Mouse (Mus musculus): ENCODE data around the gene Ostf1. TPM values are rescaled to one million over a fixed set of nuclear protein-coding genes. Genes with fewer than 3 reads are reported as not detected.

Gene Ostf1
- polyA plus RNA-seq, 1 experiment from 2014 or later = 32.1 TPM

GRCm38 (mm10) chr19:18648558-18648945, 16.9 kb upstream of the Ostf1 start:
- no peak for ATAC-seq
- WGBS = 76% methylated on average over 6 of the region's 6 CpGs
- H3K4me2 ChIP-seq (ENCODE audit: low read length) = no peak overlapping the region

GRCm38 (mm10) chr19:18647775-18648557, 16.3 kb upstream of the Ostf1 start:
- H3K36me3 ChIP-seq (ENCODE audit: control insufficient read depth, insufficient read depth, low read length) = no peaks in the 10 kb centered on the region
- no peak overlapping the region for H3K9ac ChIP-seq (ENCODE audit: low read depth, low read length)
- H3K27me3 ChIP-seq (ENCODE audit: control insufficient read depth, insufficient read depth, low read depth, low read length) = no peaks in the 10 kb centered on the region
- H3K4me1 ChIP-seq (ENCODE audit: control insufficient read depth, insufficient read depth, low read length) = no peaks in the 10 kb centered on the region
- no peak for ATAC-seq
- no peaks in the 10 kb centered on the region for H3K9me3 ChIP-seq (replicated peaks; ENCODE audit: control insufficient read depth, low read length, poor library complexity, severe bottlenecking)
- no peak overlapping the region for H3K4me3 ChIP-seq (ENCODE audit: low read depth, low read length)
- 78% methylated on average over 9 of the region's 9 CpGs for WGBS
- no peak overlapping the region for H3K27ac ChIP-seq (ENCODE audit: low read length)
- no peak overlapping the region for H3K4me2 ChIP-seq (ENCODE audit: low read length)

More at GRCm38 (mm10) chr19:18648558-18648945, 16.9 kb upstream of the Ostf1 start:
- Histone ChIP-seq H3K27ac (ENCODE audit: low read length) (no peak overlapping the region), H3K9ac (ENCODE audit: low read depth, low read length) (no peak overlapping the region), H3K9me3 (replicated peaks; ENCODE audit: control insufficient read depth, low read length, poor library complexity, severe bottlenecking) (no peaks in the 10 kb centered on the region), H3K4me1 (ENCODE audit: control insufficient read depth, insufficient read depth, low read length) (no peaks in the 10 kb centered on the region), H3K4me3 (ENCODE audit: low read depth, low read length) (no peak overlapping the region), H3K27me3 (ENCODE audit: control insufficient read depth, insufficient read depth, low read depth, low read length) (no peaks in the 10 kb centered on the region), H3K36me3 (ENCODE audit: control insufficient read depth, insufficient read depth, low read length) (no peaks in the 10 kb centered on the region)

GRCm38 (mm10) chr19:18646853-18647420, 15.3 kb upstream of the Ostf1 start:
- no peaks in the 10 kb centered on the region for H3K9me3 ChIP-seq (replicated peaks; ENCODE audit: control insufficient read depth, low read length, poor library complexity, severe bottlenecking)
- H3K4me2 ChIP-seq (ENCODE audit: low read length) = no peak overlapping the region
- H3K27me3 ChIP-seq (ENCODE audit: control insufficient read depth, insufficient read depth, low read depth, low read length) = no peaks in the 10 kb centered on the region
- no peak overlapping the region for H3K4me3 ChIP-seq (ENCODE audit: low read depth, low read length)
- H3K4me1 ChIP-seq (ENCODE audit: control insufficient read depth, insufficient read depth, low read length) = no peaks in the 10 kb centered on the region
- no peaks in the 10 kb centered on the region for H3K36me3 ChIP-seq (ENCODE audit: control insufficient read depth, insufficient read depth, low read length)
- no peak for ATAC-seq
- H3K9ac ChIP-seq (ENCODE audit: low read depth, low read length) = no peak overlapping the region
- 44% methylated on average over 5 of the region's 5 CpGs for WGBS
- H3K27ac ChIP-seq (ENCODE audit: low read length) = no peak overlapping the region

GRCm38 (mm10) chr19:18646397-18646796, 14.8 kb upstream of the Ostf1 start:
- ATAC-seq = no peak
- H3K4me2 ChIP-seq (ENCODE audit: low read length) = no peak overlapping the region
- no peak overlapping the region for H3K4me3 ChIP-seq (ENCODE audit: low read depth, low read length)
- no peaks in the 10 kb centered on the region for H3K9me3 ChIP-seq (replicated peaks; ENCODE audit: control insufficient read depth, low read length, poor library complexity, severe bottlenecking)
- WGBS = 84% methylated on average over 3 of the region's 3 CpGs
- H3K36me3 ChIP-seq (ENCODE audit: control insufficient read depth, insufficient read depth, low read length) = no peaks in the 10 kb centered on the region
- no peaks in the 10 kb centered on the region for H3K27me3 ChIP-seq (ENCODE audit: control insufficient read depth, insufficient read depth, low read depth, low read length)
- H3K27ac ChIP-seq (ENCODE audit: low read length) = no peak overlapping the region
- H3K4me1 ChIP-seq (ENCODE audit: control insufficient read depth, insufficient read depth, low read length) = no peaks in the 10 kb centered on the region
- H3K9ac ChIP-seq (ENCODE audit: low read depth, low read length) = no peak overlapping the region

GRCm38 (mm10) chr19:18644084-18644483, 12.5 kb upstream of the Ostf1 start:
- Histone ChIP-seq H3K4me2 (ENCODE audit: low read length) (no peak overlapping the region), H3K4me1 (ENCODE audit: control insufficient read depth, insufficient read depth, low read length) (no peaks in the 10 kb centered on the region), H3K27me3 (ENCODE audit: control insufficient read depth, insufficient read depth, low read depth, low read length) (no peaks in the 10 kb centered on the region), H3K9ac (ENCODE audit: low read depth, low read length) (no peak overlapping the region), H3K27ac (ENCODE audit: low read length) (no peak overlapping the region), H3K9me3 (replicated peaks; ENCODE audit: control insufficient read depth, low read length, poor library complexity, severe bottlenecking) (no peaks in the 10 kb centered on the region), H3K36me3 (ENCODE audit: control insufficient read depth, insufficient read depth, low read length) (no peaks in the 10 kb centered on the region), H3K4me3 (ENCODE audit: low read depth, low read length) (no peak overlapping the region)
- ATAC-seq = no peak
- WGBS = 80% methylated on average over 6 of the region's 6 CpGs

- Histone ChIP-seq H3K9ac (ENCODE audit: low read depth, low read length) (no peak overlapping the region), H3K27ac (ENCODE audit: low read length) (no peak overlapping the region), H3K4me2 (ENCODE audit: low read length) (no peak overlapping the region), H3K36me3 (ENCODE audit: control insufficient read depth, insufficient read depth, low read length) (no peaks in the 10 kb centered on the region), H3K27me3 (ENCODE audit: control insufficient read depth, insufficient read depth, low read depth, low read length) (no peaks in the 10 kb centered on the region), H3K4me3 (ENCODE audit: low read depth, low read length) (no peak overlapping the region), H3K9me3 (replicated peaks; ENCODE audit: control insufficient read depth, low read length, poor library complexity, severe bottlenecking) (no peaks in the 10 kb centered on the region), H3K4me1 (ENCODE audit: control insufficient read depth, insufficient read depth, low read length) (no peaks in the 10 kb centered on the region)
- 49% methylated on average over 4 of the region's 4 CpGs for WGBS
- ATAC-seq = no peak
Observed at GRCm38 (mm10) chr19:18643411-18643810, 11.8 kb upstream of the Ostf1 start.

GRCm38 (mm10) chr19:18641001-18641400, 9.4 kb upstream of the Ostf1 start:
- no peaks in the 10 kb centered on the region for H3K27me3 ChIP-seq (ENCODE audit: control insufficient read depth, insufficient read depth, low read depth, low read length)
- no peaks in the 10 kb centered on the region for H3K36me3 ChIP-seq (ENCODE audit: control insufficient read depth, insufficient read depth, low read length)
- H3K4me1 ChIP-seq (ENCODE audit: control insufficient read depth, insufficient read depth, low read length) = no peaks in the 10 kb centered on the region
- H3K4me3 ChIP-seq (ENCODE audit: low read depth, low read length) = no peak overlapping the region
- WGBS = 85% methylated on average over 4 of the region's 4 CpGs
- H3K9me3 ChIP-seq (replicated peaks; ENCODE audit: control insufficient read depth, low read length, poor library complexity, severe bottlenecking) = no peaks in the 10 kb centered on the region
- no peak overlapping the region for H3K27ac ChIP-seq (ENCODE audit: low read length)
- H3K4me2 ChIP-seq (ENCODE audit: low read length) = no peak overlapping the region
- H3K9ac ChIP-seq (ENCODE audit: low read depth, low read length) = no peak overlapping the region
- ATAC-seq = no peak

GRCm38 (mm10) chr19:18639552-18639951, 7.9 kb upstream of the Ostf1 start:
- Histone ChIP-seq H3K4me1 (ENCODE audit: control insufficient read depth, insufficient read depth, low read length) (no peaks in the 10 kb centered on the region), H3K36me3 (ENCODE audit: control insufficient read depth, insufficient read depth, low read length) (no peaks in the 10 kb centered on the region), H3K27ac (ENCODE audit: low read length) (no peak overlapping the region), H3K4me2 (ENCODE audit: low read length) (no peak overlapping the region), H3K27me3 (ENCODE audit: control insufficient read depth, insufficient read depth, low read depth, low read length) (no peaks in the 10 kb centered on the region), H3K9ac (ENCODE audit: low read depth, low read length) (no peak overlapping the region), H3K4me3 (ENCODE audit: low read depth, low read length) (no peak overlapping the region), H3K9me3 (replicated peaks; ENCODE audit: control insufficient read depth, low read length, poor library complexity, severe bottlenecking) (no peaks in the 10 kb centered on the region)
- 27% methylated on average over 2 of the region's 2 CpGs for WGBS
- no peak for ATAC-seq

- 79% methylated on average over 5 of the region's 5 CpGs for WGBS
- no peak for ATAC-seq
- H3K4me2 ChIP-seq (ENCODE audit: low read length) = no peak overlapping the region
- H3K9ac ChIP-seq (ENCODE audit: low read depth, low read length) = no peak overlapping the region
- no peaks in the 10 kb centered on the region for H3K27me3 ChIP-seq (ENCODE audit: control insufficient read depth, insufficient read depth, low read depth, low read length)
- H3K27ac ChIP-seq (ENCODE audit: low read length) = no peak overlapping the region
- H3K4me1 ChIP-seq (ENCODE audit: control insufficient read depth, insufficient read depth, low read length) = no peaks in the 10 kb centered on the region
- H3K4me3 ChIP-seq (ENCODE audit: low read depth, low read length) = no peak overlapping the region
- H3K9me3 ChIP-seq (replicated peaks; ENCODE audit: control insufficient read depth, low read length, poor library complexity, severe bottlenecking) = no peaks in the 10 kb centered on the region
- no peaks in the 10 kb centered on the region for H3K36me3 ChIP-seq (ENCODE audit: control insufficient read depth, insufficient read depth, low read length)
Observed at GRCm38 (mm10) chr19:18638949-18639348, 7.3 kb upstream of the Ostf1 start.

All from midbrain, embryonic 16.5 days (tissue).